Comparison of ENCODE assay signal across 7 mouse cellular contexts in the genomic region with DNA sequence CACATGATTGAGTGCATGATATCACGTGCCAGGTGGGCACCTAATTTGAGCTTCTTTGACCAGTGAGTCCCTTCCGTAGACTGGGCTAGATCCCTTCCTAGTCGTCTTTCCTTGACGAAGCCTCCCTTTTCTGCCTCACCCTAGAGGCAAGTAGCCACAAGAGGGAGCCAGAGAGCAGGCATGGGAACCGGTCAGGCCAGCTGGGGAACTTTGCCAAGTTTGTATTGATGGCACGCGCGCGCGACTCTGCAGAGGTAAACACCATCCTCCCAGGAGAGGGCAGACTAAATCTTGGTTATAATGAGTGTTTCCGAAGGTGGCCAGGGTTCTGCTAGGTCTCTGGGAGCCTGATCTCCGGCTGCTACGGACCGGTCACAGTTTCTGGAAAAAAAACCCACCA. TPM values are rescaled to one million over a fixed set of nuclear protein-coding genes. Genes with fewer than 3 reads are reported as not detected.
DNase-seq lines count a peak whose midpoint lies in the region; ATAC-seq and TF ChIP-seq lines count a peak whose summit lies in the region.

No protein-coding gene starts in this region.

- H3K27ac ChIP-seq in intestine, postnatal 0 days (ENCODE audit: low read depth, low read length) = no peak overlapping the region
- H3K27ac ChIP-seq in midbrain, embryonic 11.5 days (ENCODE audit: low read depth, low read length) = 0 out of 2 replicates have a peak overlapping the region, but pooled peaks have one; percentile 96

- no peaks in the 10 kb centered on the region for H3K27me3 ChIP-seq in intestine, postnatal 0 days (replicated peaks; ENCODE audit: control insufficient read depth, insufficient read depth, low read length)
- H3K27me3 ChIP-seq in midbrain, embryonic 11.5 days (ENCODE audit: control insufficient read depth, insufficient read depth, low read length) = peaks cover 6% of the 10 kb centered on the region; the same call in 1 of the 2 replicates

- no peak overlapping the region for H3K4me3 ChIP-seq in intestine, postnatal 0 days (ENCODE audit: low read depth, low read length)
- H3K4me3 ChIP-seq in midbrain, embryonic 11.5 days (ENCODE audit: low read depth, low read length) = no peak overlapping the region

- intact Hi-C loops in left cerebral cortex, postnatal 36 days (cut with DNase I) = loop anchor here (1.0 kb wide), 1 partner anchor 93 kb away; no protein-coding TSS in a partner anchor

- 0 out of 2 replicates have a peak, but pooled peaks cover 13% of the 10 kb centered on the region for H3K4me1 ChIP-seq in intestine, postnatal 0 days (replicated peaks; ENCODE audit: control insufficient read depth, insufficient read depth, low read length)
- H3K4me1 ChIP-seq in midbrain, embryonic 11.5 days (ENCODE audit: control insufficient read depth, insufficient read depth, low read length) = peaks cover 27% of the 10 kb centered on the region

- H3K36me3 ChIP-seq in intestine, postnatal 0 days (ENCODE audit: control insufficient read depth, insufficient read depth) = no peaks in the 10 kb centered on the region
- no peaks in the 10 kb centered on the region for H3K36me3 ChIP-seq in midbrain, embryonic 11.5 days (ENCODE audit: control insufficient read depth, insufficient read depth, low read length)

- H3K9me3 ChIP-seq in intestine, postnatal 0 days (ENCODE audit: control insufficient read depth) = no peaks in the 10 kb centered on the region
- no peaks in the 10 kb centered on the region for H3K9me3 ChIP-seq in midbrain, embryonic 11.5 days (ENCODE audit: control insufficient read depth, low read length)

- H3K9ac ChIP-seq in intestine, postnatal 0 days (ENCODE audit: low read depth, low read length) = no peak overlapping the region
- H3K9ac ChIP-seq in midbrain, embryonic 11.5 days (ENCODE audit: low read length) = 0 out of 2 replicates have a peak overlapping the region, but pooled peaks have one; percentile 2

- peak; percentile 40 for ATAC-seq in intestine, postnatal 0 days
- ATAC-seq in midbrain, embryonic 11.5 days (ENCODE audit: low FRiP score) = peak; percentile 10

- WGBS in intestine, postnatal 0 days = 1% methylated on average over 14 of the region's 14 CpGs
- WGBS in midbrain, embryonic 11.5 days = under 1% methylated on average over 14 of the region's 14 CpGs

- peak; percentile 100 for TF ChIP-seq CTCF in intestine, postnatal 0 days (IDR thresholded peaks at IDR 0.05; ENCODE audit: low read depth)

- peak overlapping the region; percentile 57 for H3K4me2 ChIP-seq in intestine, postnatal 0 days (replicated peaks; ENCODE audit: low read depth)
- peak overlapping the region; percentile 16 for H3K4me2 ChIP-seq in midbrain, embryonic 11.5 days

- DNase-seq in adrenal gland, postnatal 14 days = peak; percentile 96
- DNase-seq in embryo, embryonic 9.5 days (ENCODE audit: extremely low spot score) = peak; percentile 94
- peak; percentile 31 for DNase-seq in gonadal fat pad, adult 2 months (ENCODE audit: low read depth)
- peak; percentile 86 to 90 for DNase-seq in left cerebral cortex, postnatal 36 days (ENCODE audit: low spot score in 2 of 2)
- peak; percentile 99 for DNase-seq in midbrain, embryonic 11.5 days (ENCODE audit: low spot score, missing footprints)
- peak; percentile 88 for DNase-seq in skeletal muscle tissue, adult 2 months (ENCODE audit: low read depth, low spot score)

RNA-seq across cellular contexts. Expression of gene Tmc5, which starts 1.9 kb away (rescaled TPM):
- 0.41 and 0.56 TPM in 2 replicates for total RNA-seq in adrenal gland, postnatal 14 days (2021)
- polyA plus RNA-seq in gonadal fat pad, adult 2 months (2012; rRNA removed) = 21.6 and 26.3 TPM in 2 replicates
- 48.1 and 49.0 TPM in 2 replicates for polyA plus RNA-seq in intestine, postnatal 0 days (2015; fragmentation: Nextera tagmentation; extraction: Ambion mirVana)
- under 1 TPM; 0.15 to 0.50 TPM for total RNA-seq in left cerebral cortex, postnatal 36 days (2021)
- polyA plus RNA-seq in midbrain, embryonic 11.5 days (2014; fragmentation: Nextera tagmentation; extraction: Ambion mirVana) = 0.14 and 0.19 TPM in 2 replicates

RNA-seq across cellular contexts. Expression of gene Tmc7, which starts 10.7 kb away (rescaled TPM):
- 1.3 and 1.5 TPM in 2 replicates for total RNA-seq in adrenal gland, postnatal 14 days (2021)
- 1.3 and 1.5 TPM in 2 replicates for polyA plus RNA-seq in gonadal fat pad, adult 2 months (2012; rRNA removed)
- 1.4 and 1.5 TPM in 2 replicates for polyA plus RNA-seq in intestine, postnatal 0 days (2015; fragmentation: Nextera tagmentation; extraction: Ambion mirVana)
- total RNA-seq in left cerebral cortex, postnatal 36 days (2021) = 10 to 100 TPM; 15.2 to 19.5 TPM
- polyA plus RNA-seq in midbrain, embryonic 11.5 days (2014; fragmentation: Nextera tagmentation; extraction: Ambion mirVana) = 9.8 and 10.3 TPM in 2 replicates

Comparison
In these comparisons a context has a peak if more than half of its experiments do, and no peak if none do; other contexts are left out.
1. DNase-seq: peak in every context shown above with its lines; median percentile 99 in midbrain, embryonic 11.5 days; 96 in adrenal gland, postnatal 14 days; 94 in embryo, embryonic 9.5 days; 88 in left cerebral cortex, postnatal 36 days; 88 in skeletal muscle tissue, adult 2 months; 31 in gonadal fat pad, adult 2 months.
2. RNA of gene Tmc5, which starts 1.9 kb away (polyA plus RNA-seq): 48.1 to 49.0 TPM in intestine, postnatal 0 days and 21.6 to 26.3 TPM in gonadal fat pad, adult 2 months; 0.14 to 0.19 TPM in midbrain, embryonic 11.5 days; every median in the first group is over 10 times any median in the second.